Mouse (Mus musculus): ENCODE measurements around the gene Ythdf1.

Gene Ythdf1

DNA sequence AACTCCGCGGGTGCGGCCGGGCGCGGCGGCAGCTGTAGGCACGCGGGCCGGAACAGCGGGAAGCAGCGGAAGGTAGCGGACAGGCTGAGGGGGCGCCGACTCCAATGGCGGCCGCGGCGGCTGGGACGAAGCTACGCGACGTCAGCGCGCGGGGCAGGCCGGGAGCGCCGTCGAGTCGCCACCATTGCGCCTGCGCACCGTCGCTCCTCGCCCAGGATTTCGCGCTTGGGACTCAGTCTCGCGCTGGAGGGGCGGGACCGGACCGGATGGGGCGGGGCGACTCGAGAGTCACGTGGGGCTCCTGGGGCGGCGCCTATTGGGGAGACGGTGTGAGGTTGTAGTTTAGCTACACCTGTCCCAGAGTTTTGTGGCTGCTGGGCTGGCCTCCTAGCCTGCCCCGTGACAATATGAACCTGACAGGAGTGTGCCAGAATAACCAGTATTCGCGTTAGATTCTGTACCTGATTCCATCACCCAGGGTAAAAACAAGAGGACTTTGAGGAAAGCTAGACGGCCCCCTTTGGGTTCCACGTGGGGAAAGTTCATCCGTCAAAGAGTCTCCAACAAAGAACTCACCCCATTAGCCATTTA is at the start of gene Ythdf1:
Gene Ythdf1, minus strand, starts transcription at position 140 of the 591 bp plus-strand sequence.
- peak; percentile 98 to 100 for DNase-seq (ENCODE audit: low spot score in 2 of 2)

DNA sequence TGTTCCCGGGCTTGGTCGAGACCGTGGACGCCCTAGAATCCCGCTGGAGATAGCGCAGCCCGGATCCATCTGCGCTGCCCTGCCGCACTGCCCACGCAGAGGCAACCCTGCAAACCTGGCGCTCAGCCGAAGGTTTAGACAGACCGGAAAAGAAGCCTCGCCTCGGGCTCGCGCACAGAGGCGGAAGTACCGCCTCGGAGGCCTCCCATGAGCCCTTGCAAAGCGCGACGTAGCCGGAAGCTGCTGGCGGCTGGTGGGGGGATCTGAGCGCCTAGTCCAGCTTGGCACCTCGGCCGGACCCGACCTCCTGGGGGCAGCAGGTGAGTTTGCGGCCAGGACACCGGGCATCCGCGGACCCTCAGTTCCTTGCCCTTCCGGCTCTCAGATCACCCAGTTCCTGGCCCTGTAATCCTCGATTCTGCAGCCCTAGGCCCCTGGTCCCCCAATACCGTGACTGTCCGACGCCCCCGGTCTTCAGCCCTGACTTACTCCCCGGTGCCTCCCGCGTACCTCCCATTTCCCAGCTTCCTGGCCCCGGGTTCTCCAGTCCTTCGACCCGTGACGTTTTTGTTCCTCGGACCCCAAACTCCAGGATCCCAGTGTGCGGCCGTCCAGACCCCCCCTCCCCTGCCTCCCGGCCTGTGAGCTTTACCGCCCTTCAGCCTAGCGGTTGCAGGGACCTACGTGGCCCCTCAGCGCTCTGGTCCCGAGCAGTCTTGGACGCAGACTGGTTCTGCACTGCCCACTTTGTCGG is 46.4 kb upstream of the Ythdf1 start, which contains the start of gene Arfgap1:
Gene Arfgap1, plus strand, starts transcription at position 216 of the 754 bp plus-strand sequence.
- DNase-seq (ENCODE audit: low spot score in 2 of 2): peak; percentile 87 to 90

DNA sequence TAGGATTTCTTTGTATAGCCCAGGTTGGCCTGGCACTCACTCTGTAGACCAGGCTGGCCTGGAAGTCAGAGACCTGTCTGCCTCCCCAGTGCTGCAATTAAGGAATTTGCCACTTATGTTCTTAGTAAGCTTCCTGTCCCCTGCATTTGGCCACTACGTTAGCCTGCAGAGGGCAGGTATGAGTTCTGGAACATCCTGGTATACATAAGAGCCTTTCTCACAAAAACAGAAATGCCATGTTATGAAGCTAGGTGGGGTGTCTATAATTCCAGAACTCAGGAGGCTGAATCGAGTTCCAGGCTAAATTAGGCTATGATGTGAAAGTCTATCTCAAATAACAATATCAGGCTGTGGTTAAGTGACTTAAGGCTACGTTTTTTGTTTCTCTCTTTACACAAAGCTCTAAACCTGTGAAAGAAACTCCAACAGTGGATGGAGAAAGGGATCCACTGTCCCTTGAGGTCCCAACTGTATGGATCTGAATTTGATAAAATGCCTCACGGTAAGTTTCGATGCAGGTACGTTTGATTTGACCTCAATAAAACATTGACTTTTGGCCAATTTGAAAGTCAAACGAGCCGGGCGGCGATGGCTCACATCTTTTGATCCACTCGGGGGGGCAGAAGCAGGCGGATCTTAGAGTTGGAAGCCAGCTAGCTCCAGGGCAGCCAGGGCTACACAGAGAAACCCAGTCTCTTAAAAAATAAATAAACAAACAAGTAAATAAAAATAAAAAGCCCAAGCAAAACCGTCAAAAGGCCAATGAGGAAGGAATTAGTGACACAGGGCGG is 45.5 kb upstream of the Ythdf1 start:
- DNase-seq (ENCODE audit: low spot score in 2 of 2): no peak

DNA sequence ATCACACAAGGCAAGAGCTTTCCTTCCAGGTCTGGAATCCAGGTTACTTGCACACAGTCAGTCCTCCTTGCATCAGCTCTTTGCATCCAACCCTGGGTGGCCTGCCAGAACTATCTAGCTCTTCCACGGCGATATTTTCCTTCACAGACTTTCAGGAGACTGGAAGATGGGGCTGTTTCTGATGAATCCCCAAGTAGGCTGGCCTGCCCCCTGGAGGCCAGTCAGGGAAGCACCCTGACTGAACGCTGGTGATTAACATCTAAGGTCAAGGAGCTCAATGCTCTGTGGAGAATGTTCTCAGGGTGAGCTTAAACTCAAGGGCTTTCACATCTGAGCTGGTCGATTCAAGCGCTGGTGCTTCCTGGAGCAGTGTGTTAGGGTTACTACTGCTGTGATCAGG is 43.2 kb upstream of the Ythdf1 start:
- DNase-seq (ENCODE audit: low spot score in 2 of 2): peak; percentile 62 to 69

DNA sequence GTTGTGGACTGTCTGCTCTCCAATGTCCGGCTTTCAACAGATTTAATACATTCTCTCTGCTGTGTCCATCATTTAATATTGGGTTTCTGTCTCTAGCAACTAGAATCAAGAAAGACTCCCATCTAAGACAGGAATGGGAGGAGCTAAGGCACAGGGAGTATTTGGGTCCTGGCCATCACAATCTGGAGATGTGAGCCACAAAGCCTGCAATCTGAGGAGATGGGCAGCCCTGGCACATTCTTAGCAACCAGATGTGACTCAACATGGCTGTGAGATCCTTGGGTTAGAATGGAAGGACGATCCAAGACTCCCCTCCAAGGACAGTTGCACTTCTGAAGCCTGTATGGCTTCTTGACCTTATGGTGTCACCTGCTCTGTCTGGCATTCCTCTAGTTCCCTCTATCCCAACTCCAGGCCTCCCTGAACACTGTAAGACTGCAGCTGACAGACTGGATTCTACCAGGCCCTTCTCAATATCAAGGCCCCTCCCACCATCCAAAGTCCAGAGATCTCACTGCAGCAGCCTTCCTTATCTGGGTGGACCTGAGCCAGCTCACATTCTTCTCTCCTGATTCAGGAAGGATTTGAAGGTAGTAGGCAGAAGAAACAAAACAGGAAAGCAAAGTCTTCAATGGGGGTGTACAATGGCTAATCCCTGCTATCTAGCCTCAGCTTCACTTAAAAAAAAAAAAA is 42.0 kb upstream of the Ythdf1 start:
- DNase-seq (ENCODE audit: low spot score in 2 of 2): no peak

DNA sequence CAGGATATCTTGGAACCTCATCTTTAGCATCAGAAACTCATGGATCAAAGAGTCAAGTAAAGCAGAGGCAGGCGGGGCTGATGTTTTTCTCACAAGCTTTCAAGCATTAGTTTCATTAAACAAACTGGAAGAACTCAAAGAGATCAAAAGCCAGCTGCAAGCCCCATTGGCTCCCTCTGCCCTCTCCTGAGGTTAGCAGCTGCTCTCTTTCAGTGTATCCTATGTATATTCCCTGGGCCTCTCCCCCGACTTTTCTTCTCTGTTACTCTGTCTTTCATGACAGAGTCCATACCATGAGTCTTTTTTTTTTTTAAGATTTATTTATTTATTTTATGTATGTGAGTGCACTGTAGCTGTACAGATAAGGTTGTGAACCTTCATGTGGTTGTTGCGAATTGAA is 39.4 kb upstream of the Ythdf1 start:
- no peak for DNase-seq (ENCODE audit: low spot score in 2 of 2)

DNA sequence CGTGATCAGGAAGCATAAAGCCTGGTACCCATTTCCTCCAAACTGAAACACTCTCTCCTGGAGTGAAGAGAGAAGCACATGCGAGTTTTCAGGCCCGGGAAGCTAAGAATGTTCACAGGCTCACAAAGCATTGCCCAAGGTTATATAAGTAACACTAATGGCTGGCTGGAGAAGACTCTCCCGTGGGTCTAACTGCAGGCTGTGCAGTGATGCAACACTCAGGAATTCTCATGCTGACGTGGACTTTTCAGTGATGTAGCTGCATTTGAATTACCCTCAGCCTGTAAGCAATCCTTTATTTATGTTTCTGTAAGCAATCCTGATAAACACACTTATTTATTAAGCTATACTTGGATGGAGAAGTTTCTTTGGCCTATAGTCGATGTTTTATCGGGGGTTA is 38.9 kb upstream of the Ythdf1 start:
- DNase-seq (ENCODE audit: low spot score in 2 of 2): no peak

DNA sequence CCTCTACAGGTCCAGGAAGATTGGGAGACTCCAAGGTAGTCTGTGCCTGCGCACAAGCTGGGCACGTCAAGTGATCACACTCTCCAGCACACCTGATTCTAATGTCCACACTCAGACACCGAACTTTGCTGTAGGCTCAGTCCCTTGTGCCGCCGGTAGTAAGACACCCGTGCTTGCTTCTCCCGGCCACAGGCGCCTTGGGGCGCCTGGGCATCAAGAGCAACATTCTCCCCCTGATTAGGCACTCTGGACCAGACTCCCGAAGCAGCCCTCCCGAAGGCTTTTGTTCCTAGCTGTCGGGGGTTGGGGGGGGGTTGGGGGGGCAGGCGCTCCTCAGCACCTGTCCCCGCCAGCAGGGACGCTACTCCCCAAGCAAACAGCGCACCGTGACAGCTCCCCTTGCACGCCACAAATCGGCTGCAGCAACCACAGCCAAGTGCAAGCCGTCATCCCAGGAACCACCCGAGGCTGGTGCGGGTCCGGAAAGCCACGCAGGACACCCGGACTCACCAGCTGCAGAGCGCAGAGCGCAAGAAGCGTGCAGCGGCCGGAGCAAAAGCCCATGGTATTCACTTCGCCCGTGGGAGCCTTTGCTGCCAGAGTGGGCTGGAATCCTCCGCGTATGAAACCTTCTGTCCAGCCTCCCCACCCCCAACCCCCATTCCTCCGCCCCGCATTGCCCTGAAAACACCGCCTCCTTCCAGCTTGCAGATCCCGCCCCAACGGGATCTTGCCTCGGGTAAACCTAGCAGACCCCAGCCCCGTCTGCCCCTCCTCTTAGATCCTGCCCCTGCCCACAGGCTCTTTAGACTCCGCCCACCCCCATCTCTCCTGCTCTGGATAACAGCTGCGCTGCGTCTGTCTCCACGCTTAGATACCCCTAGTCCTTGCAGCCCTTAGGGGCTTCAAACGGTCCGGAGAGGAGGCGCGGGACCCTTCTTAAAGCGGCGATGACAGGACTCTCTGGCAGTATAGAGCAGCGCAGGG is 33.6 kb upstream of the Ythdf1 start, which contains the start of gene Nkain4:
Gene Nkain4, minus strand, starts transcription at position 639 of the 987 bp plus-strand sequence.
- DNase-seq (ENCODE audit: low spot score in 2 of 2): peak in 1 of 2 experiments; percentile 35

DNA sequence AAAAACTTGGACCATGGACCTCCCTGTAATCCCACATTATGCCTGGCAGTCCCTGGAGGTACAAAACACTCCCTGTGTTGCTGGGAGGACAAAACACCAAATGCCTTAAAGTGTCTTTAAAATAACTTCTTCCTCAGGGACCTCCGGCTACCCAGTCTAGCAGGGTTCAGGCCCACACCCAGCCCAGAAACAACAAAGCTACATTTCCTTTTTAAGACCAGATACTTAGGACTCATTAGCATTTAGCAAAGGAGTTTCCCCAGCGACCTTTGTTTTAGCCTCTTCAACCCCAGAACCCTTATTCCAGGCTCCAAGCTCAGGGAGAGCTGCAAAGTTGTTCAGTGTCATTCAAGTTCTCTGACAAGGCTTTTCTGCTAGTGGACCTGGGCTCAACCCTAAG is 32.9 kb upstream of the Ythdf1 start:
- DNase-seq (ENCODE audit: low spot score in 2 of 2): no peak

DNA sequence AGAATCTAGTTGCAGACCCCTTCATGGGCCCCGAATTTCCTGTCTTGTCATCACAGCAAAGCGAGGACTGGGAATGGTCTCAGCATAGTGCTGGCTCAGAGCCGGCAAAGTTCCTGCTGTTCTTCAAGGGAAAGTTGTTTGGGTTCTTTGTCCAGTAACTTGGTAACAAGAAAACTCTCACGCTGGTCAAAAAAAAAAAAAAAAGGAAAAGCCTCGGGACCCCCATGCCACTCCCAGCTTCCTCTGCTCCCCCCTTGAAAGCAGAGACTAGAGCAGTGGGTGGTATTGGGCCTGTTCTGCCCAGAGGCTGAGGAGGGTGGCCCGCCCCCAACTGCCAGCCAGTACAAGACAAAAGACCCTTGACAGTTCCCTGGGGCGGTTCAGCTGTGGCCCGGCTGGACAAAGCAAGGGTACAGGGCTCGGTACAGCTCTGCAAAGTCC is 32.0 kb upstream of the Ythdf1 start:
- no peak for DNase-seq (ENCODE audit: low spot score in 2 of 2)

DNA sequence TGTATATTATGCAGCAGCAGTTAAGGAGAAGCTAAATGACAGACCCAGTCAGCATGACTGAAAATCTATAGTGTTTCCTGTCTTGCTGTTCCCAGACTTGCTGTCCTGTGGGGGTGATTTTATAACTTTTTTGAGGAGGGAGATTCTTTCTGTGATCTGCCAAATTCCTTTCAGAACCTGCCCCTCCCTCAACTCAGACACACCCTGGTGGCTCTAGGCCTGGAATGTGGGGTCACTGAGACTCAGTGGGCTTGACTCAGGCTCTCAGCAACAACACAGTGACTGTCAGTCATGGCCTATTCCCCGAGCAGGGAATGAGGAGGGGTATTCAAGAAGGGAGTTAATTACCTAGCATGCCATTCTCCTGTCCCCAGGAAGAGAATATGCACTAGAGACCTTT is 29.2 kb upstream of the Ythdf1 start:
- no peak for DNase-seq (ENCODE audit: low spot score in 2 of 2)

DNA sequence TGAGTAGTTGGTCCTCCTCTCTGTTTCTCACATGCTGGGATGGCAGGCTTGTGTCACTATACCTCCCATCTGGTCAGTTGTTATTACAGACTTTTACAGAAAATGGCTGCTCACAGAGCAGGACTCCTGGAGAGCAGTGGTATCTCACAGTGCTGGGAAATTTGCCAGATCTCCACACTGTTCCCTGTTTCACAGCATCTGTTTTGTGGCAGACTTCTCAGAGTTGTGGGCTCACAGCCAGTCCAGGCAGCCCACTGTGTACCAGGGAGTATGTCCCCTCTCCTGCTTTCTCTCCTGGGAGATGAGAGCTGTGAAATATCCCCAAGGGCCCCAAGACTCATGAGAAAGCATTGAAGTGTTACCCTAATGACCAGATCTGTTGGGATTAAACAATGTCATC is 21.1 kb upstream of the Ythdf1 start:
- no peak for DNase-seq (ENCODE audit: low spot score in 2 of 2)

DNA sequence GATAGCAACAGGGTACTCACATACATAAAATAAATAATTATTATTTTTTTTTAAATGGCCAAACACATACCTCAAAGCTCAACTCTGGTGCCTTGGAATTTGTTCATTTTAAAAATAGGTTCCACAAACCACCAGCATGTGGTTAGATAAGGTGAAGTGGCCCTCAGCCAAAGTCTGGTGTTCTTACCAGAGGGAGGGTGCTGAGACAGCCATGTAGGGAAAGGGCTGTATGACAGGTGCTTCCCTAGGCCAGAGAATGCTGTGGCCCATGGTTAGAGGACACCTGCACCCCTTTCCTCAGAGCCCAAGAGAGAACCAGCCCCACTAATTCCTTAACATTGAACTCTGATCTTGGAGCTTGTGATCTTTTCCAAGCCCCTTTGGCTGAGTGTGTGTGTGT is 19.4 kb upstream of the Ythdf1 start:
- DNase-seq (ENCODE audit: low spot score in 2 of 2): no peak

DNA sequence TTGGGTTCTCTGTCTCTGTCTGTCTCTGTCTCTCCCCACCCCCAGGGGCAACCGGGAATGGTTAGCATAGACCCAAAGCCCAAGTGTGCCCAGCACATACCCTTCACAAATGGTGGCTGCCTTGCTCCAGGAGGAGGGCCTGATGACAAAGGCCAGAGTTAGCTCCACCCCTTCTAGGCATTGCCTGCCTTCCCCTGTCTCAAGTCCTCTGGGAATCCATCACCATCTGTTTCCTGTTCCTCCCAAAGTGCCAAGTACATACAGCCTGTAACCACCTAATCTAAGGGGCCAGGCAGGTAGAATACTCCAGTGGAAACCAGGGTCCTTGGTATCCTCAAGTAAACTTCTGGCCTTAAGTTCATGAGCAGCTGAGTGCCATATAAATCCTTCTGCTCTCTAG is 11.7 kb upstream of the Ythdf1 start:
- DNase-seq (ENCODE audit: low spot score in 2 of 2): no peak

DNA sequence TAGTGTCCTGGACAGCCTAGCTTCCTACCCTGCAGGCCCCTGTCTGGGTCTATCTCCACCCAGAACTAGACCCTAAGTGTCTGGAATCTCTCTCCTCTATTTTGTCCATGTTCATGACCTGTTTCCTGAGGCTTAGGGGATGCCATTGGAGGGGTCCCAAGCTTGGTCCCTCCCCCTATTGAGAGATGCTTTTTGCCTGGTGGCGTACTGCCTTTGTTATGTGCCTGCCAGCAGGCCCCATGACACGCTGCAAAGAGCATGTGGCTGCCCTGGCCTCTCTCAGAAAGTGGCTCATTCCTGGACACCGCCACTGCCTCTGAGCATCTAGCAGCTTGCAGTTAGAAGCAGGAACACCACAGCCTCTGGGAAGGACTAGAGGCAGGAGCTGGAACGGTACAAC is 8.0 kb upstream of the Ythdf1 start, which contains the start of gene Birc7:
Gene Birc7, plus strand, starts transcription at position 301 of the 400 bp plus-strand sequence.
- DNase-seq (ENCODE audit: low spot score in 2 of 2): no peak

DNA sequence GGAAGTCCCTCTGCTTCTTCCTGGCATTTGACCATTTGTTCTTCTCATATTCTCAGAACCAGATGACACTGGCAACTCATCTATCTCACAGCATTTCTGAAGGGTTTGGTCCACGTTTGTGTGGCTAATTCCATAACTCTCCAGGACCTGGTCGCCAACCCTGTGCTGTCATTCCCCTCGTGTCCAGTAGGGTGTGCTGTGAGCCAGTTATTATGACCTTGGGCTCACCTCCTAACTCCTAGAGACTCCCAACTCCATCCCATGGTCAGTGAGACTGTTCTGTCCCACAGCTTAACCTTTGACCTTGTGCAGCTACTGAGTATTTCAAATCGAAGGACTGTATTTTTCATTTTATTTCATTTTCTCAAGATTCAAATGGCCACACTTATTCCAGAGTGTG is 4.4 kb upstream of the Ythdf1 start:
- peak; percentile 49 to 56 for DNase-seq (ENCODE audit: low spot score in 2 of 2)

DNA sequence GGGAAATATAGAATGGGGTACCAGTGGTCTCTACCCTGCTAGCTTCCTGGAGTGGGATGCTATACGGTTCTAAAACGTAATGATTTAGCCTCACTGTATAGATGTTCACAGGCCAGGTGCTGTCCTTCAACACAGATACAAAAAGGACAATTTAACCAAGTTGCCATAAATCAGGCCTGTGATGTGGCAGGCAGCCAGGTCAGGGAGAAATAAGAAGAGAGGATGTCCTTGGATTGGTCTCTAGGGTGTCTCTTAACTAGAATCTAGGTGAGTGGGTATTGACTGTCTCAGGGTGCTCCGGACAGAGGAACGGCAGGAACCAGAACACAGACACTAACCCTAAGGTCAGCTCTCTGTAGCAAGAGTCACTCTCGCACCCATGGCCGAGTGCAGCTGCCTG is 2.0 kb upstream of the Ythdf1 start:
- no peak for DNase-seq (ENCODE audit: low spot score in 2 of 2)

DNA sequence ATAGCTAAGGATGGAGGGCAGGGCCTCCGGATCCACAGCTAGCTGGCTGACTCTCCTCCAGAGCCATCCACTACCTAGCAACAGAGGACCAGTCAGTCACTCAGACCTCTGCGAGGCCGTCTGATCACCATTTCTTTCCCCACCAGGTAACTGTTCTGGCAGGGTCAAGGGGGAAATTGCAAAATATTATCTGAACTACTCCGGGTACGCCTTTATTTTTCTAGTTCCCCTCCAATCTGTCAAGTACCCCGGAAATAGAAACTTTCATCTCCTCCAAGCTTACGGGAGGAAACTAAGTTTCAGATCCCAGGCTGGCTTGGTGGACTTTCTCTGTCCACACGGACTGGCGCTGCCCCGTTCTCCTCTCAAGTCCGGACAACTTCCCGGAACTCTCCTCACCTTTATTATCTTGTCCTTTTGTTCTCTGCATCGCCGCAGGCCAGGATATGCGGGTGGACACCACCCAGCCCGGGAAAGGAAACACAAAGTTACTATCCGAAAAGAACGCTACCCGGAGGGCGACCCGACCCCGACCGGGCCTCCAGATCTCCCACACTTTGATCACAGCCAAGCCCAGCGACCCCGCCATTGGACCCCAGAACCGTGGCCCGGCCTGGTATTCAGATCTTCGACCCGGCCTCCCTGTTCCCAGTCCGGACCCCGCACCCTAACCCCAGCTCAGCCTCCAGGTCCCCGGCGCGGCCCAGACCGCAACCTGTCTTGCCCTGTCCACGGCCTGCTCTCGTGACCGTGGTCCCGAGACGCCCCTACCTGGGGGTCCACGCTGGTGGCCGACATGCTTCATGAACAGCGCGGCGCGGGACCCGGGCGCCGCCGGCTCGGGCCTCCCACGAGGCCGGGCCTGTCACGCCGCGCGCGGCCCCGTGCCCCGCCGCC is 588 bp downstream of the Ythdf1 start:
- DNase-seq (ENCODE audit: low spot score in 2 of 2): peak; percentile 12 to 43

DNA sequence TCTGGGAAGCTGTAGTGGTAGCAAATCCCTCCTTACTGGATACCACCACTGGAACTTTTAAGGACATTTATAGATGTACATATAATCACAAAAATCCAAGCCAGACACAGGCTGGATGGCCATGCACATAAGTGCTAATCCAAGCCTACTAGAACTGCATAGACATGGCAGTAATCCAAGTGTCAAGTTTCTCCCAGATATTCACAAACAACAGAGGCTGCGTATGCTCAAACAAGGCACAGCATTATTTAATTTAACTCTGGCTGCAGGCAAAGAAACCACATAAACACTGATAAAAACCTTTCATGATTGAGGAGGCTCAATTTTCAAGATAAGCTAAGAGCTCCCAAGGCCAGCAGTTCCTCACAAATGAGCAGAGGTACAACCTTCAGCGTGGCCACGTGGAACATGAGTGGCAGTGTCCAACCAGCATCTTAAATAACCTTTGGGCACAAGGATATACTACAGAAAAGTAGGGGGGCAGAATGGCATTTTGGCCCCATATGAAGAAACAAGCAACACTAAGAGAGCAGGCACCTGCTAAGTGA is 4.8 kb downstream of the Ythdf1 start:
- DNase-seq (ENCODE audit: low spot score in 2 of 2): no peak

All from urinary bladder, adult 18-20 months (tissue).